Mouse (Mus musculus) heart, embryonic 16.5 days (tissue): ENCODE data around the gene Dcaf15. TPM values are rescaled to one million over a fixed set of nuclear protein-coding genes. Genes with fewer than 3 reads are reported as not detected.

ENCODE experiments used
- ATAC-seq: fragments of 200-750 bp; cut with Nextera tagmentation; replicated peaks from 2 replicates; pipeline ENCODE4 v1.8.0; 2017; ENCODE audit warnings: moderate number of reproducible peaks; ENCODE audit not compliant: insufficient read depth, low FRiP score; ENCODE audit errors: extremely low read depth
- H3K27ac ChIP-seq: fragments of 300-500 bp; sonication (generic); 2 replicates; pipeline ENCODE4 v1.5.1; 2014; ENCODE audit warnings: mild to moderate bottlenecking, low read length, control low read depth, moderate library complexity
- H3K27me3 ChIP-seq: fragments of 300-500 bp; sonication (generic); 2 replicates; pipeline ENCODE4 v1.6.1; 2014; ENCODE audit warnings: low read length, mixed read lengths; ENCODE audit not compliant: control insufficient read depth, insufficient read depth
- H3K36me3 ChIP-seq: fragments of 300-500 bp; sonication (generic); 2 replicates; pipeline ENCODE4 v1.6.1; 2014; ENCODE audit not compliant: control insufficient read depth, insufficient read depth
- H3K4me1 ChIP-seq: fragments of 300-500 bp; sonication (generic); 2 replicates; pipeline ENCODE4 v1.6.1; 2014; ENCODE audit warnings: low read length, mixed read lengths; ENCODE audit not compliant: control insufficient read depth, insufficient read depth
- H3K4me2 ChIP-seq: fragments of 300-500 bp; sonication (generic); 2 replicates; pipeline ENCODE4 v1.6.1; 2014; ENCODE audit warnings: low read depth, mild to moderate bottlenecking, control low read depth, low read length
- H3K4me3 ChIP-seq: fragments of 300-500 bp; sonication (generic); 2 replicates; pipeline ENCODE4 v1.5.1; 2014; ENCODE audit warnings: mild to moderate bottlenecking, control low read depth, low read length
- H3K9ac ChIP-seq: fragments of 300-500 bp; sonication (generic); 2 replicates; pipeline ENCODE4 v1.6.1; 2014; ENCODE audit warnings: low read length, control low read depth
- H3K9me3 ChIP-seq: fragments of 300-500 bp; sonication (generic); replicated peaks from 2 replicates; pipeline ENCODE4 v1.6.1; 2016; ENCODE audit warnings: low read length; ENCODE audit not compliant: control insufficient read depth
- WGBS: fragments of 180-500 bp; shearing (Covaris S2); extraction: QIAGEN DNeasy Blood & Tissue Kit; methylation state at CpG from one replicate; pipeline ENCODE4 v1.1.7; 2014; 5-methylcytosine and 5-hydroxymethylcytosine counted together
- polyA plus RNA-seq: library from polyadenylated mRNA; unstranded; fragments of >200 nt; fragmentation: Nextera tagmentation; extraction: Ambion mirVana; gene quantifications from 2 replicates; pipeline ENCODE4 v1.2.1, GENCODE M21; 2015

The Dcaf15 gene
- polyA plus RNA-seq, 1 experiment from 2014 or later = 5.4 TPM

DNA sequence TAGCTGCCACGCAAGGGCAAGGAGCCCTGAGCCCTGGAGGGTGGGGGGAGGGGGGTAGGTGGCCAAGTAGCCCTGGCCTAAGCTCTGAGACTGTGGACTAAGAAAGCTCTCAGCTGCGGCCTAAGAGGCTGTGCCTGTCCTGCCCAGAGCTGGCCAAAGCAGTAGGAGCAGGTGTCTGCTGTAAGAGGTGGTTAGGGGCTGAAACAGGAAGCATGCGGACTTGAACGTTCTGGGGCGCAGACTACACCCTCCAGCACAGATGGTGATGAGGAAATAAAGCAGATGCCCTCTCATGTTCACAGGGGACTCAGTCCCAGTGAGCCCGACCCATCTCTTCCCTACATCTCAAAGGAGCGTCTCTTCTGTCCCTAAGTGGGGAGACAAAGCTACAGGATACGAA is 27.7 kb upstream of the Dcaf15 start:
- no peak overlapping the region for H3K4me2 ChIP-seq
- no peaks in the 10 kb centered on the region for H3K9me3 ChIP-seq
- 76% methylated on average over 8 of the region's 8 CpGs for WGBS
- no peak for ATAC-seq
- no peaks in the 10 kb centered on the region for H3K4me1 ChIP-seq
- H3K36me3 ChIP-seq = peaks cover 27% of the 10 kb centered on the region
- H3K4me3 ChIP-seq = no peak overlapping the region
- H3K27ac ChIP-seq = no peak overlapping the region
- H3K9ac ChIP-seq = no peak overlapping the region
- H3K27me3 ChIP-seq = no peaks in the 10 kb centered on the region

DNA sequence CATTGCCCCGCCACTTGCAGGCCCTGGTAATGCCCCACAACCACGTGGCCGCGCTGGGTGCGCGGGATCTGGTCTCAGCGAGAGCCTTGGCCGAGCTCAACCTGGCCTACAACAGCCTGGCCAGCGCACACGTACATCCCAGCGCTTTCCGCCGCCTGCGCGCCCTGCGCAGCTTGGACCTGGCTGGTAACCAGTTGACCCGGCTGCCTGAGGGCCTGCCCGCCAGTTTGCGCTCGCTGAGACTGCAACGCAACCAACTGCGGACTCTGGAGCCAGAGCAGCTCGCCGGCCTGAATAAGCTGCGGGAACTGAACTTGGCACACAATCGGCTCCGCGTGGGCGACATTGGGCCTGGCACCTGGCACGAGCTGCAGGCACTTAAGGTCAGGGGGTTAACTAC is 26.2 kb upstream of the Dcaf15 start:
- H3K4me2 ChIP-seq = no peak overlapping the region
- 42% methylated on average over 30 of the region's 30 CpGs for WGBS

DNA sequence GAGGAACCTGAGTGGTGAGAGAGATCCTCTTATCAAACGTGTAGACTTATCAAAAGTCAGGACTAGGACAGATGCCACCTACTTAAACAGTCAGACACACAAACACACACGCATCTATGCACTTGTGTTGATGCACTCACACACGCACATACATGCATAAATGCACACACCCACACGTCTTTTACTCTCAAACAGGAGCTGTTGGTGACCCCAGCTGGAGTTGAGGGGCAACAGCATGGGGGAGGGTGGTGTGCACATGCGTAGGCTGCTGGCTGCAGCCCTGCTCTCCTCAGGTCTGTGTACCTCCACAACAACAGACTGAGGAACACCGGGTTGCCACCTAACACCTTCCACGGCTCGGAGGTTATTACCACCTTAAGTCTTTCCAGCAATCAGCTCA is 23.7 kb upstream of the Dcaf15 start:
- no peak overlapping the region for H3K4me3 ChIP-seq
- H3K27ac ChIP-seq = no peak overlapping the region
- 51% methylated on average over 8 of the region's 8 CpGs for WGBS
- no peak; the same call in 1 of the 2 replicates for ATAC-seq
- H3K9ac ChIP-seq = no peak overlapping the region
- no peaks in the 10 kb centered on the region for H3K9me3 ChIP-seq
- H3K4me2 ChIP-seq = no peak overlapping the region
- H3K4me1 ChIP-seq = no peaks in the 10 kb centered on the region
- peaks cover 5% of the 10 kb centered on the region; the same call in 1 of the 2 replicates for H3K36me3 ChIP-seq
- no peaks in the 10 kb centered on the region for H3K27me3 ChIP-seq

More for the DNA sequence above, 26.2 kb upstream of the Dcaf15 start:
- H3K9ac ChIP-seq = no peak overlapping the region
- H3K4me3 ChIP-seq = no peak overlapping the region
- H3K27ac ChIP-seq = no peak overlapping the region
- peaks cover 20% of the 10 kb centered on the region for H3K36me3 ChIP-seq
- no peaks in the 10 kb centered on the region for H3K4me1 ChIP-seq
- H3K27me3 ChIP-seq = no peaks in the 10 kb centered on the region
- ATAC-seq = no peak
- no peaks in the 10 kb centered on the region for H3K9me3 ChIP-seq

DNA sequence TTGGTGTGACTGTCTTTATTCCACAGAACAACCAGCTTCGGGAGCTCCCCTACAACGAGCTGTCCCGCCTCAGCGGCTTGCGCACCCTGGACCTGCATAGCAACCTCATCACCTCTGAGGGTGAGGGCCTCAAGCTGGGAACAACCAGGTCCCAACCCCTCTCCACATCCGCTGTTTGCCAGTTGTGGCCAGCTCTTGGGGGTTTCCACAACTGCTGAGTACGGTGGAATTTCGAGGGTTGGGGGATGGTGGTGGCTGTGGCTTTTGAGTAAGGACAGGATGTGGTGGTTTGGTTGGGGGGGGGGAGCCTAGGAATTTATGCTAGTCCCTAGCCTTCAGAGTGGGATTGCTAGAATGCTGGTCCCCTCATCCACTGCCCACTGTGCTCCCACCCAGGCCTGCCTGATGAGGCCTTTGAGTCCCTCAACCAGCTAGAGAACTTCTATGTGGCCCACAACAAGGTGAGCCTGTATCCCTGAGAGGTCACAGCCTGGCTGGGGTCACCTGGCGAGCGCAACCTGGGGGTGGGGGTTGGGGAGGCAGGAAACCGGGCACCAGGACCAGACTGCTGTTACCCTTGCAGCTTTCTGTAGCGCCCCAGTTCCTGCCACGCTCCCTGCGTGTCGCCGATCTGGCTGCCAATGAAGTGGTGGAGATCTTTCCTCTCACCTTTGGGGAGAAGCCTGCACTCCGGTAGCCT is 22.8 kb upstream of the Dcaf15 start:
- peak; percentile 29; the same call in 1 of the 2 replicates for ATAC-seq
- H3K9ac ChIP-seq = no peak overlapping the region

DNA sequence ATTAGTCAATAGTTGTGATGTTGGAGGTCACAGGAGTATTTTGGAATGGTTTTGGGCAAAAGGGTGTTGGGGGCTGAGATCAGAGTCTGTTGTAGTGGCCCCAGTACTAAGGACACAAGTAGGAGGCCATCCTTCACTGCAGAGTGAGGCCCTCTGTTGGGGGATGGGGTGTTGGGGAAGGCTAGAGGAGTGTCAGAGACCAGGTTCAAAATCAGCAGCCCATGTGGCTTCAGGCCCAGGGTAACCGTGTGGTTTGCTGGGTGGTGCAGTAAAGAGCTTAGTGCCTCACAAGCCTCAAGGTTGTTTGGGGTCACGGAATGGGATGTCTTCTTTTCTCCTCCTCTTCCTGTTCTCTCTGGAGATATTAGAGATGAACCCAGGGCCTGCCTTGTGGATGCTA is 22.2 kb upstream of the Dcaf15 start:
- H3K9me3 ChIP-seq = no peaks in the 10 kb centered on the region
- 73% methylated on average over 2 of the region's 2 CpGs for WGBS
- 0 out of 2 replicates have a peak, but pooled peaks have one; percentile 19 for ATAC-seq
- no peaks in the 10 kb centered on the region for H3K27me3 ChIP-seq
- H3K4me2 ChIP-seq = no peak overlapping the region
- H3K9ac ChIP-seq = no peak overlapping the region
- H3K4me3 ChIP-seq = no peak overlapping the region
- H3K4me1 ChIP-seq = no peaks in the 10 kb centered on the region
- H3K27ac ChIP-seq = no peak overlapping the region
- H3K36me3 ChIP-seq = no peaks in the 10 kb centered on the region

More for the DNA sequence above, 22.8 kb upstream of the Dcaf15 start:
- Histone ChIP-seq H3K36me3 (no peaks in the 10 kb centered on the region), H3K4me2 (no peak overlapping the region), H3K4me1 (no peaks in the 10 kb centered on the region), H3K27ac (no peak overlapping the region), H3K4me3 (no peak overlapping the region), H3K9me3 (no peaks in the 10 kb centered on the region), H3K27me3 (no peaks in the 10 kb centered on the region)
- 52% methylated on average over 16 of the region's 17 CpGs for WGBS

DNA sequence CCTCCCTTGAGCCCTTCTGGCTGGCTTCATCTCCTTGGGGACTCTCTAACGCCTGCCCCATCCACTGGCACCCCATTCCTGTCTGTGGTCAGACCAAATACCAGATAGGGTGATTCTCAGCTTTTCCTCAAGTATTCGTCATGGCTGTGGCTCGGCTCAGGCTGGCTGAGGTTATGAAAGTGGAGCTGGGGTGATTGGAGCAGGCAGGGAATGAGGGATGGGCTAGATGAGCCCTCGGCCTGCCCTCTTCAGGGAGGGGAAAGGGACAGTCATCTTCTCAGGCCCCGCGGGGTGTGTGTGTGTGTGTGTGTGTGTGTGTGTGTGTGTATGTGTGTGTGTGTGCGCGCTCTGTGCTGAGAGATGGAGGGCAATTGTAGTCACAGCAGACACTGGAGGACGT is 21.1 kb upstream of the Dcaf15 start, which contains the start of gene Podnl1:
Gene Podnl1, plus strand, starts transcription at position 334 of the 400 bp plus-strand sequence.
- no peaks in the 10 kb centered on the region for H3K9me3 ChIP-seq
- no peak within 1 kb of the TSS for H3K9ac ChIP-seq
- 0 out of 2 replicates have a peak, but pooled peaks have one; percentile 23 for ATAC-seq
- no peaks in the 10 kb centered on the region for H3K36me3 ChIP-seq
- no peaks in the 10 kb centered on the region for H3K27me3 ChIP-seq
- no peaks in the 10 kb centered on the region for H3K4me1 ChIP-seq
- H3K27ac ChIP-seq = no peak within 1 kb of the TSS
- no peak within 1 kb of the TSS for H3K4me2 ChIP-seq
- WGBS = 44% methylated on average over 9 of the region's 9 CpGs
- H3K4me3 ChIP-seq = no peak within 1 kb of the TSS

DNA sequence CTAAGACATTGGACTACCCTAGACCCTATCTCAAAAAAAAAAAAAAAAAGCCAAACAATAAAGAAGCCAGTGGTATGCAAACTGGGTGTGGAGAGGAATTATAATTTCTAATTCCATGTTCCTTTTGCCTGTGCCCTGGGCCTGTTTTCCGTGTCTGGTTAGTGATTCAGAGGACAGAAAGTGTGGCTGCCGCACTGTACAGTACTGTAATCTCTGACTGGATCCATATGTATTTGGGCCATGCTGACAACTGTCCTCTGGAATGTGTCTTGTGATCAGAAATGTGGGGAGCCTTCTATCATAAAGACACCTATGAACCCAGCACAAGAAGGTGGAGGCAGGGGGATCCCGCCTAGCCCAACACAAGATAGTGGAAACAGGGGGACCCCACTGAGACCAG is 17.6 kb upstream of the Dcaf15 start:
- WGBS = 69% methylated on average over 3 of the region's 3 CpGs
- no peaks in the 10 kb centered on the region for H3K4me1 ChIP-seq

DNA sequence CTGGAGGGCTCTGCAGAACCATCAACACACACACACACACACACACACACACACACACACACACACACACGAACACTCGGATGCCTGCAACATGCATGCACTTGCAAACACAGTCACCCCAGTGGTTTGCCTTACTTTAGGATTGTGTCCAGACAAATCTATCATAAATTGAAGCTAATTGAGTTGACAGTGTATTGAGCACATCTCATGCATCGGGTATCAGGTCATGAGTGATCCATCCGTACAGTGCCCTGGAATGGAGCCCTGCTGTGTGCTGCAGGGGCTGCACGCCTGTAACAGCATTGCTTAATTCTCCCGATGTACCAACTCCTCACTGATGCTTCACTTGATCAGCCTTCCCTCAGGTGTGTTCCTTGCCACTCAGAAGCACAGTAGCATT is 11.1 kb upstream of the Dcaf15 start:
- 80% methylated on average over 6 of the region's 6 CpGs for WGBS

More for the DNA sequence above, 17.6 kb upstream of the Dcaf15 start:
- Histone ChIP-seq H3K4me2 (no peak overlapping the region), H3K4me3 (no peak overlapping the region), H3K27me3 (no peaks in the 10 kb centered on the region), H3K27ac (no peak overlapping the region), H3K9me3 (0 out of 2 replicates have a peak, but pooled peaks cover 4% of the 10 kb centered on the region), H3K9ac (no peak overlapping the region), H3K36me3 (no peaks in the 10 kb centered on the region)
- no peak for ATAC-seq

DNA sequence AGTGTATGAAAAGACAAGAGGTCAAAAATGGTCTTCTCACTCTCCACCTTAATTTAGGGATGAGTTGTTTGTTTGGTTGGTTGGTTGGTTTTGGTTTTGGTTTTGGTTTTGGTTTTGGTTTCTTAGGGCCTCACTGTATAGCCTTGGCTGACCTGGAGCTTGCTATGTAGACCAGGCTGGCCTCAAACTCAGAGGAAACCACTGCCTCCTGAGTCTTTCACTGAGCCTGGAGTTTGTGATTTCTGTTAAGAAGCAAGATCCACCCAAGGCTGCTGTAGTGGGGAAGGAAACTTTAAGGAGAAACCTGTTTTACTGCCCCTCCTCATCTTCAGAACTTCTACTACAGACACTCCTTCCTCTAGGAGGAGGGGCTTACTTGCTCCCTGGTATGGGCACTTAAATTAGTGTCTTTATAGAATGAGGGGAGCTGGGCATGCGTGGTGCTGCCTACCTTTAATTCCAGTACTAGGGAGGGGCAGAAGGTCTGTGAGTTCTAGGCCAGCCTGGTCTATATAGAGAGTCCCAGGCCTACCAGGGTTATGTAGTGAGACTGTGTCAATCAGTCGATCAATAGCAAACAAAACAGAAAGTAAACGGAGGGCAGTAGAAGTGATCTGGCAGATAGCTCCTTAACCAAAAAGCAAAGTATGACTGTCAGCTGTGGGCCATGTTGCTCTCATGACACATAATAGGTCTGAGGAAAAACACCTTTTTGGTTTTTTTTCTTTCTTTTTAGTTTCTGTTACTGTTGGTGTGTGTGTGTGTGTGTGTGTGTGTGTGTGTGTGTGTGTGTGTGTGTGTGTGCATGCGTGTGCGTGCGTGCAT is 1.9 kb upstream of the Dcaf15 start:
- Histone ChIP-seq H3K27ac (no peak overlapping the region), H3K4me3 (no peak overlapping the region), H3K4me1 (peaks cover 13% of the 10 kb centered on the region), H3K4me2 (no peak overlapping the region), H3K9me3 (no peaks in the 10 kb centered on the region), H3K9ac (no peak overlapping the region), H3K36me3 (peaks cover 6% of the 10 kb centered on the region; the same call in 1 of the 2 replicates), H3K27me3 (no peaks in the 10 kb centered on the region)
- no peak for ATAC-seq
- 89% methylated on average over 6 of the region's 6 CpGs for WGBS

More for the DNA sequence above, 11.1 kb upstream of the Dcaf15 start:
- no peak overlapping the region for H3K4me2 ChIP-seq
- 0 out of 2 replicates have a peak, but pooled peaks cover 4% of the 10 kb centered on the region for H3K9me3 ChIP-seq
- H3K4me1 ChIP-seq = no peaks in the 10 kb centered on the region
- H3K9ac ChIP-seq = no peak overlapping the region
- H3K36me3 ChIP-seq = no peaks in the 10 kb centered on the region
- H3K27me3 ChIP-seq = no peaks in the 10 kb centered on the region
- H3K4me3 ChIP-seq = no peak overlapping the region
- H3K27ac ChIP-seq = no peak overlapping the region
- ATAC-seq = no peak
